Mouse (Mus musculus) kidney, adult 11 months (tissue): ENCODE results near the gene Gm19345.

Experiments
- DNase-seq: peaks from one replicate; pipeline ENCODE4 v3.0.0; 2022

Gm19345 gene

DNA sequence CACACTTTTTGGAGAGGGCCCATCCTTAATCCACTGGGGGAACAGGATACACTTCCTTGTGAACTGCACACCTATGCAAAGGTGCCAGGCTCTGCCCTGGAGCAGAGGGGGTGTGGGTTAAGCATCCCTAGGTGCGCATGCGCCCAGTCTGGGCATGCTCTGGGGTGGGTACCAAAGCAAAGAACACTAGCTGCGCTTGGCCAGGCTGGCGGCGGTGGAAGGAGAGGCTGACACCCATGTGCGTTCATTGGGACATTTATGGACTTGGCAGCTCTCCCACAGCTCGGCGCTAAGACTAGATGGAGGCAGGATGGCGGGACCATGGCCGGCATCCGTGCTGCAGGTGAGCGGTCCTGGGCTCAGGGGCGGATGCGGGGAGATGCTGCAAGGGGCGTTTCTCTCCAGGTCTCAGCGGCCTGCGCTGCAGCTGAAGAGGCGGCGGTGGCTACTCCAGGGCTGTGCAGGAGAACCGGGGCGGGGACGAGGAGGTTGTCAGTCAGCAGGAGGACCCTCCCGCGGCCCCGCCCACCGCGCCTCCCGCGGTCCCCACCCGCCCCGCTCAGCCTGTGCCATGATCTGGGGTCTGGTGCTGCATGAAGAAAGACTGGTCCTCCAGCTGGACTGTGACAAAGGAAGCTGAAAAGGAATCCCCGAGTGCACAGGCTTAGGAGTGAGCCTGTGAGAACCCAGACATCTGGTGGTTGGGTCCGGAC, at the start of gene Gm19345:
Gene Gm19345, plus strand, starts transcription at position 146 of the 713 bp plus-strand sequence.
- DNase-seq, result no peak

- DNase-seq, result peak; percentile 52
Measured at GRCm38 (mm10) chr7:19802995-19803394, 48.8 kb upstream of the Gm19345 start.

GRCm38 (mm10) chr7:19806356-19806969, 45.3 kb upstream of the Gm19345 start:
- DNase-seq, result no peak

- peak; percentile 56 for DNase-seq
Measured at GRCm38 (mm10) chr7:19809369-19809768, 42.4 kb upstream of the Gm19345 start.

- peak; percentile 82 for DNase-seq
Measured at GRCm38 (mm10) chr7:19811114-19811513, 40.7 kb upstream of the Gm19345 start.

GRCm38 (mm10) chr7:19813161-19813560, 38.6 kb upstream of the Gm19345 start:
- DNase-seq, result no peak

- no peak for DNase-seq
Measured at GRCm38 (mm10) chr7:19813579-19814122, 38.2 kb upstream of the Gm19345 start.

DNA sequence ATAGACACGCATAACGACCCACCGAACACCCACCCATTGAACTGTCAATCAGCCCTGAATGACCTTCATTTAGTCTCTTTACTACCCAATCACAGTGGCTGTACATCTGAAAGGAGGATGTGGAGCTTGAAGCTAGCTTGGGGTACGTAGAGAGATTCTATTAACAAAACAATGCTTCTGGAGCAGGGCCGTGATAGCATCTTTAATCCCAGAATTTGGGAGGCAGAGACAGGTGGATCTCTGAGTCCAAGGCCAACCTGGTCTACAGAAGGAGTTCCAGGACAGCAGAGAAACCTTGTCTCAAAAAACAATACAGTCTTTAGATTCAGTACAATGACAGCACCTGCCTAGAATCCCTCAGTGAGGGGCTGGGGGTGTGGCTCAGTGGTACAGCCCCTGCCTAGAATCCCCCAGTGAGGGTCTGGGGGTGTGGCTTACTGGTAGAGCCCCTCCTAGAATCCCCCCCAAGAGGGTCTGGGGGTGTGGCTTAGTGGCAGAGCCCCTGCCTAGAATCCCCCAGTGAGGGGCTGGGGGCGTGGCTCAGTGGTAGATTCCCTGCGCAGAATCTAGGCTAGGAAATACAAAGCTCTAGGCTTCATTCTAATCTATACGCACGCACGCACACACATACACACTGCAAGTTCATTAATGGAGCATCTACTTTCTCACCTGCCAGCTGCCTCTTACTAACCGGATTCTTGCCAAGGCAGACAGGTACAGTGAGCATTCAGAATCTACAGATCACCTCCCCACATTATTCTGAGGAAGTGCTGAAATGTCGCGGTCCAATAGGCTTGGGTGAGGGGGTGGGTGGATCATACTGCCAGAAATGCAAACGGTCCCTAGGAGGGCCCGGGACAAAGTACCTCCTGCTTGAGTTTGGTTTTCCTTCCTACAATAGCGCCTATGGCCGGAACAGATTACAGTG, 36.2 kb upstream of the Gm19345 start:
- DNase-seq, result no peak

- DNase-seq, result peak; percentile 84
Measured at GRCm38 (mm10) chr7:19816224-19816771, 35.5 kb upstream of the Gm19345 start.

GRCm38 (mm10) chr7:19817382-19818105, 34.3 kb upstream of the Gm19345 start:
- DNase-seq, result no peak

GRCm38 (mm10) chr7:19818440-19818839, 33.4 kb upstream of the Gm19345 start:
- DNase-seq, result no peak

DNA sequence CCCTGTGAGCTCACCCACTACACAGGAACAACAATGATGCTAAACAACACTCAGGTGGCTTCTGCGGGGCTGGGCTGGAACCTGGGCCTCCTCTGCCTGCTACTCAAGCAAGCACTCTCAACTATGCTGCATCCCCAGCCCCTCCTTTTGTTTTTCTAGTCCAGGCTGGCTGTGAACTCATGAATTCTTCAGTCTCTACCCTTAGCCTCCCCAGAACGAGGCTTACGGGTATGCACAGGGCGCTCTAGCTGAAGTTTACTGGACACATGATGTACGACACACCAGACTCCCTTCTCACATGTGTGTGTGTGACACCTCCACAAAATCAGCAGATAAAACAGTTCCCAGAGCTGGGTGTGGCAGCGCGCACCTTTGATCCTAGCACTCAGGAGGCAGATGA, 32.9 kb upstream of the Gm19345 start:
- no peak for DNase-seq

DNA sequence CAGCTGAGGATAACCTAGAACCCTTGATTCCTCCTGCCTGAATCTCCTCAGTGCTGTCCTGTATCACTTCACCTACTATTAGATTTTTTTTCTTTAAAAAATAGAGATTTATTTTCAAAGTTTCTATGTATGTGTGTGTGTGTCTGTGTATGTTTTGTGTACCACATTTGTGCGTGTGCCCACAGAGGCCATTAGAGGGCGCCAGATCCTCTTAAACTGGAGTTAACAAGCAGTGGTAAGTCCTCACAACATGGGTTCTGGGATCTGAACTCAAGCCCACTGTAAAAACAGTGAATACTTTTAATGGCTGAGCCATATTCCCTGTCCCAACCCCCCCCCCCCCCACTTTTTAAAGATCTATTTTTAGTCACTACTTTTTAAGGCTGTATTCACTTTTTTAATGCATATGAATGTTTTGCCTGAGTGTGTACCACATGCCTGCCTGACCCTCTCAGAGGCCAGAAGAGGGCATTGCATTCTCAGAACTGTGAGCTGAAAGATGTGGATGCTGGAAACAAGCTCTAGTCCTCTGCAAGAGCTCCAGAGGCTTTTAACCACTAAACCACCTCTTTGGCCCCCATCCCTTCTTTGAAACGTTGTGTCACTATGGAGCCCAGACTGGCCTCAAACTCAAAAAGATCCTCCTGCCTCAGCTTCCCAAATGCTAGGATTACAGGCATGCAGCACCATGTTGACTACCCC, 31.3 kb upstream of the Gm19345 start:
- no peak for DNase-seq

GRCm38 (mm10) chr7:19821633-19822032, 30.2 kb upstream of the Gm19345 start:
- DNase-seq, result no peak

GRCm38 (mm10) chr7:19822193-19822592, 29.6 kb upstream of the Gm19345 start:
- no peak for DNase-seq

- DNase-seq, result peak; percentile 57
Measured at GRCm38 (mm10) chr7:19822604-19823058, 29.2 kb upstream of the Gm19345 start, which contains the start of gene Bcl3. Gene Bcl3 (minus strand): TSS chr7:19822770.

- DNase-seq, result no peak
Measured at GRCm38 (mm10) chr7:19823256-19824181, 28.3 kb upstream of the Gm19345 start.

GRCm38 (mm10) chr7:19824182-19824973, 27.4 kb upstream of the Gm19345 start:
- DNase-seq, result peak; percentile 90

GRCm38 (mm10) chr7:19826756-19827155, 25.0 kb upstream of the Gm19345 start:
- DNase-seq, result no peak
